Mouse (Mus musculus) neural tube, embryonic 14.5 days (tissue): Measurements from ENCODE around the gene Myo3a. TPM values are rescaled to one million over a fixed set of nuclear protein-coding genes. Genes with fewer than 3 reads are reported as not detected.
A peak's percentile ranks its signal among the peaks of the same experiment; 100 is the strongest.

ENCODE experiments used
- ATAC-seq: fragments of 200-750 bp; cut with Nextera tagmentation; 2 replicates; pipeline ENCODE4 v1.8.0; 2017; ENCODE audit warnings: low read depth, mild to moderate bottlenecking, moderate TSS enrichment, moderate library complexity
- H3K27ac ChIP-seq: fragments of 300-500 bp; sonication (generic); 2 replicates; pipeline ENCODE4 v1.5.1; 2014; ENCODE audit warnings: low read depth, mild to moderate bottlenecking, control low read depth, low read length, moderate library complexity, mixed read lengths
- H3K27me3 ChIP-seq: fragments of 300-500 bp; sonication (generic); 2 replicates; pipeline ENCODE4 v1.6.1; 2014; ENCODE audit warnings: low read length; ENCODE audit not compliant: control insufficient read depth, insufficient read depth
- H3K36me3 ChIP-seq: fragments of 300-500 bp; sonication (generic); 2 replicates; pipeline ENCODE4 v1.6.1; 2014; ENCODE audit warnings: low read length, mixed read lengths; ENCODE audit not compliant: control insufficient read depth, insufficient read depth
- H3K4me1 ChIP-seq: fragments of 300-500 bp; sonication (generic); 2 replicates; pipeline ENCODE4 v1.6.1; 2014; ENCODE audit warnings: low read length; ENCODE audit not compliant: control insufficient read depth, insufficient read depth
- H3K4me2 ChIP-seq: fragments of 300-500 bp; sonication (generic); 2 replicates; pipeline ENCODE4 v1.6.1; 2014; ENCODE audit warnings: mild to moderate bottlenecking, low read depth, low read length, control low read depth
- H3K4me3 ChIP-seq: fragments of 300-500 bp; sonication (generic); 2 replicates; pipeline ENCODE4 v1.5.1; 2014; ENCODE audit warnings: low read depth, low read length, control low read depth, mixed read lengths
- H3K9ac ChIP-seq: fragments of 300-500 bp; sonication (generic); replicated peaks from 2 replicates; pipeline ENCODE4 v1.6.1; 2014; ENCODE audit warnings: low read depth, mild to moderate bottlenecking, control low read depth, low read length, mixed read lengths
- H3K9me3 ChIP-seq: fragments of 300-500 bp; sonication (generic); 2 replicates; pipeline ENCODE4 v1.6.1; 2016; ENCODE audit warnings: low read length; ENCODE audit not compliant: control insufficient read depth
- WGBS: fragments of 180-500 bp; shearing (Covaris S2); extraction: QIAGEN DNeasy Blood & Tissue Kit; methylation state at CpG from one replicate; pipeline ENCODE4 v1.1.7; 2014; 5-methylcytosine and 5-hydroxymethylcytosine counted together
- polyA plus RNA-seq: library from polyadenylated mRNA; unstranded; fragments of >200 nt; fragmentation: Nextera tagmentation; extraction: Ambion mirVana; gene quantifications from 2 replicates; pipeline ENCODE4 v1.2.1, GENCODE M21; 2014

The Myo3a gene
- polyA plus RNA-seq, 1 experiment from 2014 or later = 0.05 TPM

DNA sequence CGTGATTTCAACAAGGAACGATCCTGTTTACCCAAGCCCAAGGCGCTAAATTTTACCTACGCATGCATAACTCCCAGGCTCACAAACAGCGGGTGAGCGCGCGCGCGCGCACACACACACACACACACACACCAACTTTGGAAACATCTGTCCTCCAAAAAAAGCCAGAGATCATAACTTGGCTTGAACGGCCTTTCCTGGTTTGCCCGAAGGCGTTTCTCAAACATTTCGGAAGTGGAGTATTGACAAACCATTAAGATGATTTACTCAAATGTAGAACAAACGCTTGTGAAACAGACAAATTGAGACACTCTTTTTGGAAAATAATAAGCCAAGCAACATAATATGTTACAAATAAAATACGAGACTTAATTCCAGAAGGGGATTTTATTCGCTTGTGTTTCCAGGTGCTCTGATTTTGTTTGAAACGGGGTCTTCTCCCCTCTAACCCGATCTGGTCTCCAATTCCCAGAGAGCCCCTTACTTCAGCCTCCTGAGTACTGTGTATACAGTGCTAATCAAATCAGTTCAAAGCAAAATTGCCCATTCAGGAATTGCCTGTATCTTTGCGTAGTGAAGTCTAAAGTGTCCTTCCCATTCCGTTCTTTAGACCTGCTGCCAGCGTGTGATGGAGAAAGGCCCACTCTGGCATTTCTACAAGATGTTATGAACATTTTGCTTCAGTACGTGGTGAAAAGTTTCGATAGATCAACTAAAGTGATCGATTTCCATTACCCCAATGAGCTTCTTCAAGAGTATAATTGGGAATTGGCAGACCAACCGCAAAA is 397.1 kb downstream of the Myo3a start:
- no peak for ATAC-seq
- peaks cover 16% of the 10 kb centered on the region; the same call in 1 of the 2 replicates for H3K4me1 ChIP-seq
- peak overlapping the region; percentile 67 for H3K4me2 ChIP-seq
- H3K9me3 ChIP-seq = no peaks in the 10 kb centered on the region
- WGBS = 4% methylated on average over 27 of the region's 27 CpGs
- peak overlapping the region; percentile 96 for H3K27ac ChIP-seq
- no peaks in the 10 kb centered on the region for H3K36me3 ChIP-seq
- H3K9ac ChIP-seq = peak overlapping the region; percentile 81
- peaks cover 18% of the 10 kb centered on the region for H3K27me3 ChIP-seq
- peak overlapping the region; percentile 46 for H3K4me3 ChIP-seq

DNA sequence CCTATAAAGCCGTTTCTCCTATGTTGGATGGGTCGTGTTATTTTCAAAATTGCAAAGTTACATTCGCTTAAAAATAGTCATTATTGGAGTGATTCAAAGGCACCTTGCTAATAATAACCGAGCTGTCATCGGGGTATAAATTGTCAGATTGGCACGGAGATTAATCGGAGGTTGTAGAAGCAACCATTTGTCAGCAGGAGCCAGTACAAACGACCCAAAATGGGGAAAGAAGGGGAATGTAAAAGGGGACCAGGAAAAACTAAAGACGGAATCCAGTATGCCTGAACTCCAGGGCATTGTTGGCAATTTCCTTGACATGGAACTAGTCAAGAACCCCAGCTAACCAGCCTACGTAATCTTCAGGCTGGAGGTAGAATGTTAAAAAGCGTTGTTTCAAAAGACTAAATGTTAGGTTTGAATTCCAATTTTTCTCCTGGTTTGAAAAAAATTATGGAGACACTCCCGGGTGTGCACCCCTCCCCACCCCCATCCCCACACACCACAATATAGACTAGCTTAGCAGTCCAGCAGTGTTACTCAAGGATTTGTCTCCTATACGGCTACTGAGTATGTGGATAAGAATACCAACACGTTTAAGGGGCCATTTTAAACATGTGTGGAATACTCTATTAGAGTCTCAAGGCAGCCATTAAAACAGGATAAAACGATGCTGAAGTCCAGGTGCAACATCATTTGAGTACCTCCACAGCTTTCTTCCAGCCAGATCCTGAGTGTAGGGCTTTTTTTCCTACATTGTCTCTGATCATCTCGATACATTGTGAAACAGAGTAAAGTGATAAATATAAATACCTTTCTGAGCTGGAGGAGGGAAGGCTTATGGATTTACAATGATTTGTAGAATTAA is 398.0 kb downstream of the Myo3a start:
- peak overlapping the region; percentile 46 for H3K4me3 ChIP-seq
- no peak for ATAC-seq
- peak overlapping the region; percentile 78 for H3K27ac ChIP-seq
- H3K9me3 ChIP-seq = no peaks in the 10 kb centered on the region
- peak overlapping the region; percentile 67 for H3K4me2 ChIP-seq
- WGBS = 6% methylated on average over 16 of the region's 16 CpGs
- peaks cover 14% of the 10 kb centered on the region for H3K4me1 ChIP-seq
- peaks cover 15% of the 10 kb centered on the region for H3K27me3 ChIP-seq
- H3K36me3 ChIP-seq = no peaks in the 10 kb centered on the region
- H3K9ac ChIP-seq = peak overlapping the region; percentile 81

DNA sequence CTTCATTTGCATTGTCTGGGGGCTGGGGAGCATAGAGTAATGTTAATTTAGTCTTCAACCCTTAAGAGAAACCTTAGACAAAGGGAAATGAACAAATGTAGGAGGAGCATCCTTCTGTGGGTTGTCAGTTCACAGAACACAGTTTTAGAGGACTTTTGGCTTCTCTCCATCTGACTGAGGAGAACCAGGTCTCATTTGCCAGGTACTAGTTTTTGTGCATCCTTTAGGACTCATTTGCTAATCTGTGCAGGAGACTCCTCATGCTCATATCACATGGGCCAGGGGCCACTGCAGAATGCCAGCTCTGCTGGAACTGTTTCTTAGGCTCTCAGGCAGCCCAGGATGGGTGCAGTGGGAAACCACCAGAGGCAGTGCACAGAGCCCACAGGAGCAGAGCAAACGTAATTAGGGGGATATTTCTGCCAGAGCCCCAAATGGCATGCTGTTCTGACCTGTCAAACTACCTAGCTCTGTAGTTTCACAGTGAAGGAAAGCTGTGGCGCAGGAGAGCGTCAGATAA is 399.9 kb downstream of the Myo3a start:
- Histone ChIP-seq H3K4me1 (peaks cover 3% of the 10 kb centered on the region; the same call in 1 of the 2 replicates), H3K27me3 (peaks cover 12% of the 10 kb centered on the region), H3K9me3 (no peaks in the 10 kb centered on the region), H3K4me2 (peak overlapping the region; percentile 67), H3K9ac (peak overlapping the region; percentile 8; the same call in 1 of the 2 replicates), H3K36me3 (no peaks in the 10 kb centered on the region), H3K4me3 (peak overlapping the region; percentile 46), H3K27ac (peak overlapping the region; percentile 78; the same call in 1 of the 2 replicates)
- 24% methylated on average over 3 of the region's 3 CpGs for WGBS
- ATAC-seq = peak; percentile 48

DNA sequence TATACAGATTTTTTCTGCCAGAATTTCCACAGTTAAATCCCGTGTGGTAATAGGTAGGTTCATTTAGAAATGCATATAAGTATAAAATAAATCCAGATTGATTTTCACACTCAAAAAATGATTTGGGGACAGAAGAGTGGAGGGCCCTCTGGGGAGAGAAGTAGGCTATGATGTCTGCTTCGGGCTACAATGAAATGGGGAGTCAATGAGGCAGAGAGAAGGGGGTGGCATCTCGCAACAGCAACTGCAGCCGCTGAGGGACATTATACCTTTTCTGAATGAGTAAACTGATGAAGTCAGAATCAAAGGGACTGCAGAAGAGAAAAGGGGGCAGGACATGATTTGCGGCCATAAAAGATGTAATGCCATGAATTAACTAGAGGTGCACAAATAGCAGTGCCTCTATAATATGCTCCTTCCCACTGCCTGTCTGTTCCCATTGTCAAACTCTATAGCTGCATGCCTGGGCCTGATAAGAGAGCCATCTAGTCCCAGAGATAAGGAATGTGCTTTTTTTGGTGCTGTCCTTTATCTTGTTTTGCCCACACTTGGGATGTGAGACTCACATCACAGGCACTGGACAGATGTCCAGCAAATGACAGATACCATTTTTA is 400.6 kb downstream of the Myo3a start:
- peak; percentile 56 for ATAC-seq
- H3K4me3 ChIP-seq = peak overlapping the region; percentile 15
- peaks cover 12% of the 10 kb centered on the region for H3K27me3 ChIP-seq

DNA sequence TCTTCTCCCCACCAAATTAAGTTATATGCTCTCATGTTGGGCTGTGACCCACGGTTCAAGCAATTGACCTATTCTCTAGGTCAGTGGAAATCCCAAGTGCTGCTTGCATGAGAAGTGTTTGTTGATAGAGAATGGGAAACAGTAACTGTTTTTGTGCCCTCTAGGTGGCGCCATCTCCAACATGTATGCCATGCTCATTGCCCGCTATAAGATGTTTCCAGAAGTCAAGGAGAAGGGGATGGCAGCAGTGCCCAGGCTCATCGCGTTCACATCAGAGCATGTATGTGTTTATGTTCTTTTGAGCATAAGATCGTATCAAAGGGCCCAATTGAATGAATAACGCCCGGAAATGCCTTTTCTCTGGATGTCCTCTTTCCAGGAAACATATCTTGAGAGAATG is 407.5 kb downstream of the Myo3a start:
- H3K27me3 ChIP-seq = no peaks in the 10 kb centered on the region
- 44% methylated on average over 8 of the region's 8 CpGs for WGBS
- no peaks in the 10 kb centered on the region for H3K36me3 ChIP-seq
- no peak for ATAC-seq
- no peaks in the 10 kb centered on the region; the same call in 1 of the 2 replicates for H3K4me1 ChIP-seq
- H3K4me3 ChIP-seq = no peak overlapping the region
- H3K4me2 ChIP-seq = no peak overlapping the region
- no peak overlapping the region for H3K9ac ChIP-seq
- H3K27ac ChIP-seq = no peak overlapping the region
- no peaks in the 10 kb centered on the region for H3K9me3 ChIP-seq

More for the DNA sequence above, 400.6 kb downstream of the Myo3a start:
- peak overlapping the region; percentile 22; the same call in 1 of the 2 replicates for H3K9ac ChIP-seq
- H3K9me3 ChIP-seq = no peaks in the 10 kb centered on the region
- H3K36me3 ChIP-seq = no peaks in the 10 kb centered on the region
- peak overlapping the region; percentile 78 for H3K27ac ChIP-seq
- peak overlapping the region; percentile 67 for H3K4me2 ChIP-seq
- WGBS = 12% methylated on average over 5 of the region's 5 CpGs
- no peaks in the 10 kb centered on the region; the same call in 1 of the 2 replicates for H3K4me1 ChIP-seq

DNA sequence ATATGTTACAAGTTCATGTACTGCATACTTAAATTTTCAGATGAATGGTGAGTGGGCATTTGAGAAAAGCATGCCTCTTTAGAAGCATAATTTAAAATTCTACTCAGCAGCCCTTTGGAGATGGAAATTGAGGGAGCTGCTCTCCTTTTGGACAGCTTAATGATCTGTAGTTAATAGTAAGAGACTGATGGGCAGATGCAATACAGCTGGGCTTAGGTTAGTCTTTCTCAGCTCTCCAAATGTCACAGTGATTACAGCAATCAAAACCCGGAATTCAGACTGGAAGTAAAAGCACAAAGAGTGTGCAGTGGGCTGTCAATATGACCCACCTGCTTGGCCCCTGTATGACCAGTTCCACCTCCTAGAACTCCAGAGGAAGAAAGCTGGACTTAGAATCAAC is 418.8 kb downstream of the Myo3a start:
- no peak overlapping the region for H3K9ac ChIP-seq
- H3K36me3 ChIP-seq = no peaks in the 10 kb centered on the region
- ATAC-seq = no peak
- H3K4me2 ChIP-seq = no peak overlapping the region
- H3K9me3 ChIP-seq = no peaks in the 10 kb centered on the region
- no peak overlapping the region for H3K4me3 ChIP-seq
- no peaks in the 10 kb centered on the region for H3K27me3 ChIP-seq
- H3K27ac ChIP-seq = no peak overlapping the region
- H3K4me1 ChIP-seq = no peaks in the 10 kb centered on the region
- 16% methylated on average over 1 of the region's 1 CpGs for WGBS

DNA sequence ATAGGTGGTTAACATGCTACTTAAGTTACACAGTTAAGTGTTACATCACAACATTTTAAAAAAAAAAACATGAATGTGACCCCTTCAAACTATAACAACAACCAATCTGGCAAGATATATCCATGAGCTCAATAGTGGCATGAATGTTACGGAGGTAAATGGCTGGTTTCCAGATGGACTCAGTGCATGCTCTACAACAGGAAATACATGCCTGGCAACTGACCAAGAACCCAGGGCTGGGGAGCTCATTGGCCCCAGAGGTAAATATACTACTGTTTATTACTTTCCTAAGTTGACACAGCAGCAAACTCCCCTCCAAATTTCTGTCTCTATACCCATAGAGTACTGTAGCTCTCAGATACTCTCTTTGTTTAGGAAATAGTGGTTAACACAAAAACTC is 421.1 kb downstream of the Myo3a start:
- no peaks in the 10 kb centered on the region for H3K27me3 ChIP-seq
- no peak overlapping the region for H3K4me3 ChIP-seq
- no peak overlapping the region for H3K27ac ChIP-seq
- no peak overlapping the region for H3K4me2 ChIP-seq
- no peak for ATAC-seq
- no peaks in the 10 kb centered on the region for H3K36me3 ChIP-seq
- H3K9me3 ChIP-seq = no peaks in the 10 kb centered on the region
- 77% methylated on average over 1 of the region's 1 CpGs for WGBS
- H3K9ac ChIP-seq = no peak overlapping the region
- no peaks in the 10 kb centered on the region for H3K4me1 ChIP-seq

DNA sequence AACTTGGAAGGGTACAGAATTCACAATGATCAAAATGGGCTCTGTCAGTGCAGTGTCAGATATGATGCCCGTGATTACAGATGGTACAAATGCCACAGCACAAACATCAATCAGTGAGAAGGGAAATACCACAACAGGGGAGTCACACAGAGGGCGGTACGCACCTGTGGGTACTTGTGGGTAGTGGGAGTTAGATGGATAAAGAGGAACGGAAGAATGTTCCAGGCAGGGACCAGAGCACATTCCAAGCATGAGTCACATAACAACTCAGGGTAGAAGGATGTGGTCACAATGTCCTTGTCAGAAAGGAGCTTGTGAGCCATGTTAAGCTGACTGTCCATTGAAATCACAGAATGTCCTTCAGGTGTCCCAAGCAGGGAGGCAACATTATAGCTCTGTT is 424.5 kb downstream of the Myo3a start:
- Histone ChIP-seq H3K27me3 (no peaks in the 10 kb centered on the region), H3K9ac (no peak overlapping the region), H3K4me1 (no peaks in the 10 kb centered on the region), H3K4me3 (no peak overlapping the region), H3K4me2 (no peak overlapping the region), H3K27ac (no peak overlapping the region), H3K9me3 (no peaks in the 10 kb centered on the region), H3K36me3 (no peaks in the 10 kb centered on the region)
- 81% methylated on average over 4 of the region's 4 CpGs for WGBS
- no peak for ATAC-seq
